Mouse (Mus musculus): Measurements from ENCODE around the gene Pptc7. TPM values are rescaled to one million over a fixed set of nuclear protein-coding genes. Genes with fewer than 3 reads are reported as not detected.

Pptc7 gene
- 10 to 100 TPM; 13.5 to 14.8 TPM for polyA plus RNA-seq (2017; shearing (Covaris generic))

DNA sequence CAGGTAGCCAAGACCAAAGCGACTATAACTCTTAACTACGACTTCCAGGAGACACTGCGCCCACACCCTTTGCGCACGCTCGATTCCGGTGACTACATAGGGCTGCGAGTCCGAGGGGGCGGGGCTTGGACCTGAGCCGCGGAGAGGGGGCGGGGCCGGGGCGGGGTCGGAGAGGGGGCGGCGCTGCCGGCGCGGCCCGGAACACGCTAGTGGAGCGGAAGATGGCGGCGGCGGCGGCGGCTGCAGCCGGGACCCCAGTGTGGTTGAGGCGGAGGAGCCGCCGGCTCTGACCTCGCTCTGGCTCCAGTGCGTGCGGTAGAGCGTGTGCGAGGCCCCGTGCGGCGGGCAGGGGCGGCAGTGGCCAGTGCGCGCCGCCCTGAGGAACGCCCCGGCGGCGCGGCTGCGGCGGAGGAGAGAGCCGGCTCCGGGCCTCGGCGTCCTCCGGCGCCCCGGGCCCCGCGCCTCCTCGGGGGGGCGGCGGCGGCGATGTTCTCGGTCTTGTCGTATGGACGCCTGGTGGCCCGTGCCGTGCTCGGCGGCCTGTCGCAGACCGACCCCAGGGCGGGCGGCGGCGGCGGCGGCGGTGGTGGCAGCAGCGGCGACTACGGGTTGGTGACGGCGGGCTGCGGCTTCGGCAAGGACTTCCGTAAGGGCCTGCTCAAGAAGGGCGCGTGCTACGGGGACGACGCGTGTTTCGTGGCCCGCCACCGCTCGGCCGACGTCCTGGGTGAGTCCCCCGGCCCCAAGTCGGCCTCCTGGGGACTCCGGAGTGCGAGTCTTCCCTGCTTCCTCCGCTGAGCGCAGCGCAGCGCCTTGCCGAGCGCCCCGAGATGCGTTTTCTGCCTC is at the start of gene Pptc7:
Gene Pptc7, plus strand, starts transcription at position 183 of the 846 bp plus-strand sequence.
- ATAC-seq = peak; percentile 55

DNA sequence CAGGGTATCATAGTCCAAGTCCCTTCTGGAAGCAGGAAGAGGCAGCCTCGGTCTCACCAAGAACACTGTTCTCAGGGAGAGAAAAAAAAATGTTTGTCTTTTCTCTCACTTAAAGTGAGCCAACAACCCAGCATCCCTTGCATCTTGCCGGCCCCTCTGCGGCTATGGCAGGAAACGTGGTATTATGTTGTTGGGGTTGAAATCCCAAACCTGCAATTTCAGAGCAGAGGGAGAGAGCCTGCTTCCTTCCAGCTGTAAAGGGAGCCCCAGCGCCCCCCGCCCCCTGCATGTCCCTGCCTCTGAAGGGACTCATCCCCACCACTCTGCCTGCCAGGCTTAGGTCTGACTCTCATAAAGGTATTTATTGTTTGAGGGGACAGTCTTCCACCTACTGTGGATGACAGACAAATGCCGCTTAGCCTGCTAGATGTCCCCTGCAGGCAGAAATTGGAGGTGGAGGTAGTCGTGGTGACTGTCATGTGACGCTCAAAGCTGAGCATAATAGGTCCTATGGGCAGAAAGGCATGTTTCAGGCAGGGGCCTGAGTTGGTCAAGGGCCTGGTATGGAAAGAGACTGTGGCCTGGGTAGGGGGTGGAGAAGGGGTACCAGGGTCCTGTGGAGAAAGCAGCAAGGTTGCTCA is 48.8 kb upstream of the Pptc7 start:
- peak; percentile 11 for ATAC-seq

DNA sequence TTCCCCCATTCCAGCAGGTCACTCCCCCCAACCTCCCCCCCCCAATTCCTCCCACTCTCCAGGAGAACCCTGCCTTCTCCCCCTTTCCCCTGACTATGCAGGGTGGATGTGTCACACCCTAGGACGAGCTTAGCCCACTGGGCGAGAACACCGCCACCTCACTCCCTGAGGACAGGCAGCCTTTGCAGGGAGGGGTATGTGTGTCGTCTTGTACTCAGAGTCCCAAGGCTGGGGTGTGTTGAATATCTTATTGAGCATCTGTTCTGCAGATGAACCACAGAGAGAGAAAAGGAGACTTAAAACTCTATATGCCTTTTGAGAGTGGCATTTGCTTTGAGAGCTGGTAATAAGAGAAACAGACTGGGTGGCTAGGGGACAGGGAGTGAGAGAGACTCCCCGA is 47.0 kb upstream of the Pptc7 start:
- ATAC-seq = no peak

DNA sequence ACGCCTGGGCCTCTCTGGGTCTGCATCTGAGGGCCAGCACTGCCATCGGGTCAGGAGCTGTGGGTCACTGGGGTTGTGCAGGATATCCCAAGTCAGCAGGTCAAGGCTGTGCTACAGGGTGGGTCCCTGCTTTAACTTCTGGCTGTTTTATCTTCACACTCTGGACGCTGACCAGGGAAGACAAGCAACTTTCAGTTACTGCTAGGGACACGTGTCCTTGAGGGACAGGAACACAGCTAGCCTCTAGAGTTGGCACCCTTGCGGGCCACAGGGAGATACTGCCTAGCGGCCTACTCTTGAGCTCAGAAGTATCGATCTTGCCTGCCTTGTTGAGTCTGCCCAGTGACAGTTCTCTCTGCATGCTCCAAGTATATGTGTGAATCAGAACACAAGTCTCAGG is 44.5 kb upstream of the Pptc7 start:
- ATAC-seq = no peak

DNA sequence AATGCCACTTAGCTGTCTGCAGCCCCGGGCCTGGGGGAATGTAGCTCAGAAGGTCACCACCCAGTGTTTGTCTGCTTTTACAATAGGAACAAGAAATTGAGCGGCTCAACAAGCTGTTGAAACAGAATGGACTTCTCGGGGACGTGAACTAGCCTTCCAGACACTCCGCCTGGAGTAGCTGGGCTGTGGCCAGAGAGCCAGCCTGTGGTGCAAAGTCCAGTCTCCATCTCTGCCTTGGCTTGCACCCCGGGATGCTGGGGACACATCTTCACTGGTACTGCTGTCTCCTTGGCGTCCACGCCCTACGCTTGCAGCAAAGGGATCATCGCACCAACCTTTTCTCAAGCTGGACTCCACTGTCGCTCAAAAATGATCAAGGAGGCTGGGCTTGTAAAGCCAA is 43.6 kb upstream of the Pptc7 start:
- no peak for ATAC-seq

DNA sequence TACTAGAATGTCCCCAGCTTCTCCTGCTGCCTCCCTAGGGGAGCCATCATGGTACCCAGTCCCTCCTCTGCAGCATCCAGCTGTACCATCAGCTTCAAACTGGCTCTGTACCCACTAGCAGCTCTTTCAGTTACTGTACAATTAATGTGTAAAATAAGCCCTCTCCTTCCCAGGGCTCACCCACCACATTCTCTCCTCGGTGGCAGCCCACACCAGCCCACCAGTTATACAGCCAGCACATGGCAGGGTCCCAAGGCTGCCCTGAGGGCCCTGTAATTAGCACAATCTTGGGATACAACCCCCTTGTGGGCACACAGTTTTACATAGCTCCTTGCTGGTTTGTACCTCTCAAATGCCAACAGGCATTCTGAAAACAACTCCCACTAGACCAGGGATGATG is 43.2 kb upstream of the Pptc7 start:
- ATAC-seq = no peak

DNA sequence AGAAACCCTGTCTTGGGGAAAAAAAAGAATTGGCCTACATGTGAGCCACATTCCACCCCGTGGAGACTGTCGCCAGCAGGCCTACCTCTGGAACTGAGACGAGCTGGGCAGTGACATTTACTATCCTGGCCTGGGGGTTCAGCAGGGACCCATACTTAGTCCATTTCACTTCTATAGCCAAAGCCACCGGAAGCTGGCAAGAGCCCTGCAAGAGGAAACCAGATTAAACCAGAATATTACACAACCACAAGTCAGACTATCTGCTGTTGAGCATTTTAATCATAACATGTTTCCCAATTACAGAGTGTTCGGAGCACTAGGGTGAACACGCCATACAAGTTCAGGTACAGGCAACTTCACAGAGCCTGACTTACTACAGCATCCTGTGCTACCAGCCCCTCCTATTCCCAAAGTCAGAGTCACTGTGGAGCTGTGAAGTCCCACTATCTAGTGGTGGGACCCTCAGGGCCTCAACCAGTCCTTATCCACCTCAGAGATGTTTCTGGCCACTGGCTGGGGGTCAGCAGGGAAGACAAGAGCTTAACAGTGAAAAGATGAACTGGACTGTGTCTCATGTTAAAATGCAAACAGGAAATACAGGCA is 41.5 kb upstream of the Pptc7 start:
- ATAC-seq = no peak

DNA sequence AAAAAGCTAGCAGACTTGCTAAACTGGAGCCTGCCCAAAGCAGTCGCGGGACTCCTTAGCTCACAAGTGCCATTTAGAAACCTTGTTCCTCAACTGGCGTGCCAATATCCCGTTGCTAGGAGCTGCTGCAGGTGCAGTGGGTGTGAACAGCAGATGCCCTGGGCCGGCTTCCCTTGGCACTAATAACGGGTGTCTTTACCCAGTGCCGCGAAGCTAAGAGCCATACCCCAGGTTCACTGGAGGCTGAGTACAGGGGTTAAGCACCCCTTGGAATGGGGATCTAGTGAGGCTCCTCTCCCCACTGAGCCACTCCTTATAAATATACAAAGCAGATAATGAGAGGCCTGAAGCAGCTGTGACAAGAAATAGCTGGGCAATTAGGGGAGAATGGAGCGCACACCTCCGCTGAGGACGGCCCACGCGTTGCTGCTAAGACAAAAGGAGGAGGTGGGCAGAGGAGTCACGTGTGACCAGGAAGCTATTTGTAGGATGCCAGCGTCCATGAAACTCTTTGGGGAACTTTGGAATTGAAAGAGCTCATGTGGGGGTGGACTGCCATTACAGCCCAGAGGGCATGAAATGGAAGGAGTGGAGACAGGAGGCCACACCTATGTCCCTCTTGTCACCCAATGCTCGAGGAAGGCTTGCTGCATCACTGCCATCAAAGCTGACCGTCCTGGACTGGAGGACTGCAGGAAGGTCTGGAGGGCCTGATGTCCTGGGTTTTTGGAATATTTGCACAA is 40.2 kb upstream of the Pptc7 start:
- ATAC-seq = no peak

DNA sequence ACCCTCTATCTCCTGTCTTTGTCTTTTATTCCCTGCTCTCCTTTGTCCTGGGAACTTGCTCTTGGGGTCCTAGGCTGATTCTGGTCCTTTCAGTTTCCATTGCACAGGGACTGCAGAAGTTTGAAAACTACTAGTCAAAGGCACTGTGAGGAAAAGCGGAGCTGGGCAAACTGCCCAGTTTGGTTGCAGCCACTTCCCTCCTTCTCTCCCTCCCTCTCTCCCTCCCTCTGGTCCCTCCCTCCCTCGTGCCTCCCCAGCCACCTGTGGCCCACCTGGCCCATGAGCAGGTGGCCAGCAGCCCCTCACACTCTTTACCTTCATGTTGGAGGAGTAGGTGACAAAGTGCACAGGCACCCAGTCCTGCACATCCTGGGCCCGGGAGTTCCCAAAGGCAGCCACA is 39.0 kb upstream of the Pptc7 start:
- ATAC-seq = no peak

DNA sequence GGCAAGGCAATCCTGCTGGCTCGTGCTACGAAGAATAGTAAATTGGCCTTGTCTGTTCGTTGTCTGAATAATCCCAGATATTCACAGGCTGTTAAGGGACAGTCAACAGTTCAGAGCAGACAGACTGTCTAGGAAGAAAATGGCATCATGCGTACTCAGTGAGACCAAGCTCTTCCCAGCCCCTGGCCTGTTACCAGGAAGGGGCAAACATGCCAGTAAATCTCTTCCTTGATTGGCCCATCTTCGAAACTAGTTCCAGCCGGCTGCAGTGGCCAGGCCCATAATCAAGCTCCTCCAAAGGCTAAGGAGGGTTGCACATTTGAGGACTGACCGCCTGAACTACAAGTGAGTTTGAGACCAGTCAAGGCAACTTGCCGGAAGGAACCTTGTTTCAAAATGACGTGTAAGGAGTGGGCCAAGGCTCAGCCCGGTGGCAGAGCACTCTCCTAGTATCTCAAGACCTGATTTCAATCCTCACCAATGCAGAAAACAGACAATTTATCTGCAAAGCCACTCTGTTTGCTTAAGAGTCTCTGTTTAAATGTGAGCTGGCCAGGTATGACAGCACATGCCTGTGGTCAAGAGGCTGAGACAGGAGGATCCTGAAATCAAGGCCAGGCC is 37.5 kb upstream of the Pptc7 start:
- ATAC-seq = no peak

DNA sequence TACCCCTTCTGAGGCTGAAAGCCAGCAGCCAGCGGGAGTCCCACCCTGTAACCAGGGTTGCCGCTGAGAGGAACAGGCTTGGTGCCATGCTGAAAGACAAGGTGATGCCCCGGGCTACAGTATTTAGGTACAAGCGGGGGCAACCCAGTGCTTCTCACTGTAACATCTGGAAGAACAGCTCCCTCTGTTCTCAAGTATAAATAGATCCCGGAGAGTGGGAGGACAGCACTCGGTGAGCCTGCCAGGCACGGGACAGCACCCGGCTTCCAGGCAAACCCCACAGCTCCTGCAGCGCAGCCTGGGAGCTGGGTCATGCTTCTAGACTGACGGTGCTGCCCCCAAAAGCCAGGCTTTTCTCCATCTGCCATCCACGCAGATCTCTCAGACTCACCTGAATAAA is 36.6 kb upstream of the Pptc7 start:
- ATAC-seq = no peak

DNA sequence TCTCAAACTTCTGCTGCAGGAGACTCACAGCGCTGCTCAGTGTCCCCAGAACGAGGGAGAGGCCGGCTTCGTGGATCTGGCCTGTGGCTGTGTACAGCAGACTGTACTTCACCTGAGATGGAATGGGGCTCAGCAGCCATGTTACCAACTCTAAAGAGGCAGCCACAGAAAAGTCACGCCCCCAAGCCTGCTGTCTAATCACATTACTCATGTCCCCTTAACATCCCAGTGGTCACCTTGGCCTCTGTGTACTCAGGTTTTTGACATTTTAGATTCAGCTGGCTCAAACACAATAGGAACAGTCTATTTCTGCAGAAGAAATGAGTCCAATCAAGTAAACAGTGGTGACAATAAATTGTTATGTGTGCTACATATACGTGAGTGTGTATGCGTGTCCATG is 36.2 kb upstream of the Pptc7 start:
- ATAC-seq = no peak

DNA sequence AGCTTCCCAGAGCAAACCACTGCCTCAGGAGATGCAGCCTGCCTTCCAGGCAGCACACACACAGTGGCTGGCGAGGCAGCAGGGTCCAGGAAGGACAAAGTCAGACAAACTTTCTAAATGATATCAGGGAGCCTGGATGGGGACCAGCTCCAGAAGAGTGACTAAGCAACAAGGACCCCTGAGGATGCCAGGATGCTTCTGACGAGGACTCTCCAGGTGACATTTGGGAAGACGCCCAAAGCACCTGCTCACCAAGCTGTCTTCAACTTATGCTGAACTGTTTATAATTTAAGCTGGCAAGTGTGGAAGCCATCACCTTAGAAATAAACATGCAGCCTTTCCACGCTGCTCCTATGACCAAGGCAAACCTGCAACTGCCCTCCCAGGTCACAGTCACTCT is 34.9 kb upstream of the Pptc7 start:
- ATAC-seq = no peak

DNA sequence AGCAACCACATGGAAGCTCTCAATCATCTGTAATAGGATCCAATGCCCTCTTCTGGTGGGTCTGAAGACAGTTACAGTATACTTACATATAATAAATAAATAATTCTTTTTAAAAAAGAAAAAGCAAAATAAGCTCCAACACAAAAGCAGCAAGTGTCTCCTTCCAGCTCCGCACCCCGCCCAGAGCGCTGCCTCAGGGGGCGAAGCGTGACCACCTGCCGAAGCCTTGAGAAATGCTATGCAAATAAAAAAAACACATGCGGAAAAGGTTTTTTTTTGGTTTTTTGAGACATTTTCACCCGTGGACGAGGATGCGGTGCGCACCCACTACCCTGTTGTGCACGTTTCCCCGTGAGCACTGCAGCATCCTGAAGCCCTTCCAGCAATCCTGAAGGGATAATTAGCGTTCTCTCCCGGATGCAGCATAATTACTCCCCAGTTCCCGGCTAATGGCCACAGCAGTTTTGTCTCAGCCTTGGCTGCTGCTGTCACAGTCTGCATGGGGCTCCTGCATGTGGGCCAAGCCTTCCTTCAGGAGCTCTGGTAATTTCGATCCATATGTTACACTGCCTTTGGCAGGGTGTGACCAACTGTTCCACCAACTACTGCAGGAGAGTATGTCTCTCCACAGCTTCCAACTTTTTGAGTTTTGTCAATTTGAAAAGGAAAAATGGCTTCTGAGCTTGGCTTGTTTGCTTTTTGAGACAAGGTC is 32.1 kb upstream of the Pptc7 start:
- no peak for ATAC-seq

DNA sequence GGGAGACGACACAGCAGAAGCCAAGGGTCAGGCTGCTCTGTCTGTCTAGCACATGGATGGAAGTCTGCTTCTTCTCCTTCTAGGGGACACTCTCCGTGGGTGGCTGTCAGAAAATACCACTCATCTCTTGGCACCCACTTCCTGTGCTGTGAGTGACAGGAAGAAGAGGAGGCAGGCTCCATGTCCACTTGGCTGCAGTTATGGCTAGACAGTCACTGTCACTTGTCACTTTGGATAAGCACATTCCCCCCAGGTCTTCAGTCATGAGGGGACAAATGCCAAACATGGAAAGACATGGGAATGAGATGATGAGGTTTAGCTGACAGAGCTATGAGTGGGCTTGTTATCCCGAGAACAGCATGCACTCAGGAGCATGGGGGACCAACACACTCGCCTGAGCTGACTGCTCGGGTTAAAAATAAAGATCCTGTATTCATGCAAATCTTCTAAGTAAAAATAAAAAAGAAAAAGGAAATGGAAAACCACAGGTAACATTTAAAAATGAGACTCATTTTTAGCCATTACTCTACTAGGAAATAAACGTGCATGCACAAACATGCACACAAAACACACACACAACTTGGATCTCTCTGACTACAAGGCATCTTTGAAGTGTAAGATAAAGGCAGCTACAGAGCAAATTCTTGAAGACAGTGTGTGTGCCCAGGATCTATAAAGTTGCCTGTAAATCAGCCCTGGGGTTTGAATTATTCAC is 26.0 kb upstream of the Pptc7 start:
- ATAC-seq = peak; percentile 48

DNA sequence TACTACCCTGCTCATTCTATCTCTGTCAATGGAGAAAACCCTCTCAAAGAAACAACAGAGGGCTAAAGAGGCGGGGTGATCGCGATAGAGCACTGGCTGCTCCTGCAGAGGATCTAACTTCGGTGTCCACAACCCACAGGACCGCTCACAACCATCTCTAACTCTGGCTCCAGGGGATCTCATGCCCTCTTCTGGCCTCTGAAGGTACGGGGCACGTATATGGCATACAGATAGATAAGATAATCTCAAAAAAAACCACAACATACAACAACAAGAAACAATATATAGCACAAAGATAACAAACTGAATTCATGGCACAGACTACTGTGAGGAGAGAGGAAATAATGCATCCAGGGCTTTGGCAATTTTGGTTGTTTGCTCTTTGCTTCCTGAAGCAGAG is 22.1 kb upstream of the Pptc7 start:
- ATAC-seq = no peak

DNA sequence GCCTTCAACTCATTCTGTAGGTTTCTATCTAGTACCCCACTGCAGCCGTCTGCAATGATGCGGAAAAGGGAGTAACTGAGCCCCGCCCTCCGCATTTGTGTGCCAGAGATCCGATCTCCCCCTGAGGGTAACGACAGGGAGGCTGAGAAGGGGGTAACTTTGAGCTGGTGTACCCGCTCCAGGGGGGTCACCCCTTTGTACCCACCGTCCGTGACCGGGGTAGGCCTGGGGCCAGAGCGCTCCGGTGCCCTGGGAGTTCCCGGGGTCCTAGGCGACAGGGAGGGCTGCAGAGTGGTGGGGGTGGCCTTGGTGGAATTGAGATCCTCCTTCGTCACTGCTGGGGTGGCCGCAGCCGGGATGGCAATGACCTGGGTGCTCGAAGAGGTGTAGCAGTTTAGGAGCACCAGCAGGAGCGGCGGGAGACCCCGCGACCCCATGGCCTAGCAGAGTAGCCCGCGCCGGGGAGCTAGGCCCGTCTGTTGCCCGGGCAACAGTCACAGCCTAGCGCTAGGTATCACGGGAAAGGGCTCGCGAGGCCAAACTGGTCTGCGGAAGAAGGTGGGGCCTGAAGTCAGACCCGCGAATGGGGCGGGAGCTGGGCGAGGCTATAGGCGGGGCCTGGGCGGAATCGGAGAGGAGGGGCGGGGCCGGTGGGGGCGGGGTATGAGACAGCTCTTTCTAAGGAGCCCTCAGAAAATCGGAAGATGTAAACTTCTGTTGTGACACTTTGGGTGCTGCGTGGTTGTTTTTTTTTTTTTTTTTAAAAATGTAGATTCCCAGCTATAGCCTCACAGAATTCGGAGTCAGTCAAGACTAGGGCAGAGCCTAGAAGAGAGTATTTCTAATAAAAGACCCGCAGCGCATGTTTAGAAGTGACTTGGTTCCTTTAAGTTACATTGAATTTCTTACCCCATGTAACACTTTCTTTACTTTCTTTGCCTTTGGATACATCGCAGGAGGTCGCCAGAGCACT is 19.9 kb upstream of the Pptc7 start, which contains the start of gene Tctn1:
Gene Tctn1, minus strand, starts transcription at position 528 of the 973 bp plus-strand sequence.
- ATAC-seq = peak; percentile 99

DNA sequence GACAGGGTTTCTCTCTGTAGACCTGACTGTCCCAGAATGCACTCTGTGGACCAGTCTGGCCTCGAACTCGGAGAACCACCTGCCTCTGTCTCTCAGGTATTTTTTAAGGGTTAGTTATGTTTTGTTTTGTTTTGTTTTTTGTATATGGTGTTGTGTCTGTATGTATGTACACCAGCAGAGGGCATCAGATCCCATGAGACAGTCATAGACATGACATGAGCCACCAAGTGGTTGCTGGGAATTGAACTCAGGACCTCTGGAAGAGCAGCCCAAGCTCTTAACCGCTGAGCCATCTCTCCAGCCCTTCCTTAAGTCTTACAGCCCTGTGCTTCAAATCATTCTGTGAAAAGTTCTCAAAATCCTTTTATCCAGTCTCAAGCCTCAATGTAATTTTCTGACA is 19.0 kb upstream of the Pptc7 start:
- ATAC-seq = no peak

DNA sequence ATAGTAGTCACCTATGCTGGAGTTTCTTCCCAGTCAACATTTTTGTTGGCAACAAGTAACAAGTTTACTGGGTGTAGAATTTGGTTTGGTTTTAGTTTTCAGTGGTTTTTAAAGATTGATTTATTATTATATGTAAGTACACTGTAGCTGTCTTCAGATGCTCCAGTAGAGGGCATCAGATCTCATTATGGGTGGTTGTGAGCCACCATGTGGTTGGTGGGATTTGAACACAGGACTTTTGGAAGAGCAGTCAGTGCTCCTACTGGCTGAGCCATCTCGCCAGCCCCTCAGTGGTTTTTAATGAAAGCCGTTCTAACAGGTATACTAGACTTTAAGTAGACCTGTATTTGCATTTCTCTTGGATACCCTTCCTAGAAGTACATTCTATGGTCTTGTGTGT is 18.2 kb upstream of the Pptc7 start:
- no peak for ATAC-seq

DNA sequence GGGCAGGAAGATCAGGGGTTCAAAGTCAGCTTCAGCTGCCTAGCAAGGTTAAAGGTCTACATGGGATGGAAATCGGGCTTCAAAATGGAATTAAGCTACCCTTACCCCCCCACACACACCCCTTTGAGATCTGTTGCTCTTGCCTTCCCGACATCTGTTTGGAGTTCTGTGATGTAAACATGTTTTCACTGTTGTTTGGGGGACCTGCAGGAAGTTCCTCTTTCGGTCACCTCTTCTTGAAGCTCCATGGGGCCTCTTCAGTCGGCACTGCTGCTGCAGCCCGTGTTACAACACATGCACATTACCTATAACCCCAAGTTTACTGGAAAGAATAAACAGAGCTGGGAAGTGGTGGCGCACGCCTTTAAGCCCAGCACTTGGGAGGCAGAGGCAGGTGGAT is 17.0 kb upstream of the Pptc7 start:
- ATAC-seq = no peak
